Mouse (Mus musculus): ENCODE measurements at regions not wholly inside any gene's neighbourhood (a gene's known extent, or its start where the extent isn't known, plus 50 kb on each side); places are given as distances from the start of the nearest gene placed in this dataset.

DNA sequence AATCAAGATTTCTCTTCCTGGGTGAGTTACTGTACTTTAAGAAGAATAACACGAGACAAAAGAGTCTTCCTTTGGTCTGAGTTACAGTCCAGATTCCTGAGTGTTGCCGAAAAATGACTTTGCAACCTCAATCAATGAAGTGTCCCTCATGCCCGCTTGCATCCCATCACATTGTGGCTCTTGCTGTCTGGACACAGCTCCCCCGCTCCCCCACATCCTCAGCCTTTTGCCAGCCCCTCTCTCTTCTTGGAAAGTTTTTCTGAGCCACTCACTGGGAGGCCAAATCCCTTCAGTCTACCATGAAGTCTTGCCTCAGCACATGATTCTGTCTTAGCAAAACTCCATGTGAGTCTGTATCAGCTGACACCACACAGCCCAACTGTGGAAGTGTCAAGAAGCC is 145.3 kb downstream of the Drd1 start:
- TF ChIP-seq CTCF (IDR thresholded peaks at IDR 0.05; ENCODE audit: control insufficient read depth, insufficient read depth, low read length) (no peak), POLR2A (IDR thresholded peaks at IDR 0.05; ENCODE audit: borderline replicate concordance, control insufficient read depth, low read depth, low read length) (no peak)
